Mouse (Mus musculus) kidney, adult 9 months (tissue): ENCODE measurements around the gene Rnf167.

Experiments
- DNase-seq: peaks from one replicate; pipeline ENCODE4 v3.0.0; 2022

Rnf167 gene

DNA sequence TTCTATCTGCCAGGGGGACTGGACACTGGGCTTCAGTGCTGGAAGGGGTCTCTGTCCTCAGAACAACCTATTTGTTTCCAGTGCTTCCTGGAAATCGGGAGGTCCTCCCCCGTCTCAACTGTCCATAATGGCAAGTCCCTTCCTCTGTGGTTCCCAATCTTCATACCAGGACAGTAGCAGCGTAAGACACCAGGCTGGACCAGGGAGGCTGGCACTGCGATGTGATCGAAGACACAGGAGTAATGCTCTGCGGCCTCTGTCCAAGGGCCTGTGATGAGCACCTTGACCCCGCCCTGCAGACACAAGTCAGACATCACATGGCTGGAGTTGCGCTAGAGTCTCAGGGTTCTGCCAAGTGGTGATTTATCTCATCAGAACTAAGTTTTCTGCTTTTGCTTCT lies 32.3 kb downstream of the Rnf167 start:
- no peak for DNase-seq

DNA sequence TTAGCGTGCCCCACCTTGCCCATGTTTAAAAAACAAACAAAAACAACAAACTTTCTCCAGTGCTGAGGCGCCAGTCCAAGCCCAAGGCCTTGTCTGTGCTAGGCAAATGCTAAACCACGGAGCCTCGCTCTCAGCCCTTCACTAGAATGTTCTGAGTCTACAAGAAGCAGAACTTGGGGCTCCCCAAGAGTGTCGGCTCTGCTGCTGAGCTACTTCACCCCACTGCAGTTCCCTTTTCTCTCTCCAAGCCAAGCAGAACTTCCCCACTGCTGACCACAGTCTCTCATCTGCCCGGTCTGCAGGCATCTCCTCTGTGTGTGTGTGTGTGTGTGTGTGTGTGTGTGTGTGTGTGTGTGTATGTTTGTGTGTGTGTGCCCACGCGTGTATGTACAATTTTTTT lies 32.9 kb downstream of the Rnf167 start:
- DNase-seq = no peak

DNA sequence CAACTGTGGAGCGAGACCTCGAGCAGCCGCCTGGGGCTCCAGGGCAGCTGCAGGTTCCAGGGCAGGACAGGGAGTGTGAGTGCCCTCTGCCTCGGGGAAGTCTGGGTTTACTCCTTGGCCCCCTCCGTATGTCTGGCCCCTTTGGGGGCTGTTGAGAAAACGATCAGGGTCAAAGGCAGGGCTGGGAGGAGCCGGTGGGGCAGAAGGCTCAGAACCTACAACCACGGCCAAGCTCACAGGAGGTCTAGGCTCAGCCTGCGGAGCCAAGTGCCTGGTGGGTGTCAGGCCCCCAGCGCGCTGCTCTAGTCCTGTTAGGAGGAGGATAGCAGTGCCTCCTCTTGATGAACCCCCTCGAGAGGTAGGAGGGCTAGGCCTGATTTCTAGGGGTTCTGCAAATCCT lies 34.1 kb downstream of the Rnf167 start:
- no peak for DNase-seq

DNA sequence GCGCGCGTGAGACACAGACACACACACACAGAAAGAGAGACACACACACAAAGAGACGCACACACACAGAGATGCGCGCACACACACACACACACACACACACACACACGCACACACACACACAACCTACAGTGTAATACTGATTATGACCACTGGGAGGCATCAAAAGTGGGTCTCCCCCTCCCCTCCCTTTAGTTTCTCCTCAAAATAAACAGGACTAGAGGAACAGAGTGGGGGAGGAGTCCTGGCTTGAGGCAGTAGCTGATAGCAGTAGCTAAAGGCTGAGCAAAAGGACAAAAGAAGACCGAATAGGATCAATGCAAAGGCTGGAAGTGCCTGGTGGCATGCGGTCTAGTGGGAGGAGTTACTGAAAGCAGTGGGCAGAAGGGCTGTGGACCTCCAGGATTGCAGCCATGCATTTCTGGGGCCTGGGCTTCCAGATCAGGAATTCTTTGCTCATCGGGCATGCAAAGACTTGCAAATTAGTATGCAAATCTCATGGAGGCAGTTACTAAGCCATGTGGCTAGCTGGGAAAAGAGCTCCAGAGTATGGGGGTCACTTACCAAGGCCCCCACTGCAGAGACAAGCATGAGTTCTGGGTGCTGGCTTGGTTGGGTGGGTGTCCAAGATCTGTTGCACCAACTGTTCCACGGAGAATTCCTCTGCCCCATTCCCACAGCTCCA lies 35.0 kb downstream of the Rnf167 start:
- peak; percentile 47 for DNase-seq

- no peak for DNase-seq
These were observed 36.6 kb downstream of the Rnf167 start for GRCm38 (mm10) chr11:70683640-70684039.

- peak; percentile 33 for DNase-seq
These were observed 40.0 kb downstream of the Rnf167 start for GRCm38 (mm10) chr11:70686901-70687566.

- DNase-seq = peak; percentile 86
These were observed 40.7 kb downstream of the Rnf167 start, which contains the start of gene Camta2 for GRCm38 (mm10) chr11:70687601-70688199. Gene Camta2 (minus strand): TSS chr11:70688105.

GRCm38 (mm10) chr11:70688372-70688771 lies 41.3 kb downstream of the Rnf167 start:
- DNase-seq = no peak

DNA sequence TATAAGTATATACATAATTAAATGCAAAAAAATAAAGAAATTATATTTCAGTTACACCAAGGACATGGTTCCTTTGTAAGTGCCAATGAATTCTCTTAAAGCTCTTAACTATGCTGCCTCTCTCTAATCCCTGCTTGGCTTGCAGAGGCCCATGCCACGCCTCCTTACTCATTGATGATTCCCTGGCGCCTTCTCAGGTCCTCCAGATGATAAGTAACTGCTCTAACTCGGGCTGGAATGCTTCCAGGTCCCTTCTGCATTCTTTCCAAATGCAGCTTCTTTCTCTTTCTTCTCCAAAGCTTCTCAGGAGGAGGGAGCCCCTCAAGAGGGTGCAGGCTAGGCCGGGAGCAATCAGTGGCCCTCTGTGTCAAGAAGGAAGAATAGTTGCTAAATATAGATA lies 42.5 kb downstream of the Rnf167 start:
- DNase-seq = peak; percentile 76

DNA sequence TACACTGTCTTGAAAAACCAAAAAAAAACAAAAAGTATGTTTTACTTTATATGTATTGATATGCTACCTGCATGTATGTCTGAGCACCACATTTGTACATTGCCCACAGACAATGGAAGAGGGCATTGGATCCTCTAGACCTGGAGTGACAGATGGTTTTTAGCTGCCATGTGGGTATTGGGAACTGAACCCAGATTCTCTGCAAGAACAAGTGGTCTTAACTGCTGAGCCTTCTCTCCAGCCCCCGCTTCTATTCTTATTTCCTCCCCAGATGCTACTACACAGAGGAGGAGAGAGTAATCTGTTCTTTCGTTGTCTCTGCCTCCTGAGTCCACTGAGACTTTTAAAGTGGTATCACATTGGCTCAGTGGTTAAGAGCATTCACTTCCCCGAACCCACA lies 46.5 kb downstream of the Rnf167 start:
- DNase-seq = no peak

- DNase-seq = peak; percentile 20
These were observed 50.3 kb downstream of the Rnf167 start for GRCm38 (mm10) chr11:70697376-70697775.

DNA sequence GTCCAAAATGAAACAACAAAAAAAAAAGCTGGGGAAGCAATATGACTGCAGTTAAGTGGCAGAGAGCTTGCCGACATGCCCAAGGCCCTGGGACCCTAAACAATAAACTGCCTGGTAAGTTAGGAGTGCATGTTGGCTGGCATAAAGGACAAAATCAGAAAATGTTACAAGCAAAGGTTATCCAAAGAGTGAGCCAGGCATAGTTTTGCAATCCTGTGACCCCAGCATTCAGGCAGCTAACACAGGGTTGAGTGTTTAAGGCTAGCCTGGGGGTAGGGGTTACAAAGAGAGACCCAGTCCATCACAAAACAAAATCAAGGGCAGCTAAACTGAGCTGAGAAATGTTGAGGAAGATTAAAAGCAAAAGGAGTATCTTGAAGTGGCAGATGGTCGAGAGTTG lies 52.0 kb downstream of the Rnf167 start:
- DNase-seq = no peak

GRCm38 (mm10) chr11:70699722-70700556 lies 52.9 kb downstream of the Rnf167 start, which contains the start of the genes Inca1 and Kif1c:
Gene Inca1 (minus strand): TSS chr11:70700155.
Gene Kif1c (plus strand): TSS chr11:70700548.
- peak; percentile 96 for DNase-seq

DNA sequence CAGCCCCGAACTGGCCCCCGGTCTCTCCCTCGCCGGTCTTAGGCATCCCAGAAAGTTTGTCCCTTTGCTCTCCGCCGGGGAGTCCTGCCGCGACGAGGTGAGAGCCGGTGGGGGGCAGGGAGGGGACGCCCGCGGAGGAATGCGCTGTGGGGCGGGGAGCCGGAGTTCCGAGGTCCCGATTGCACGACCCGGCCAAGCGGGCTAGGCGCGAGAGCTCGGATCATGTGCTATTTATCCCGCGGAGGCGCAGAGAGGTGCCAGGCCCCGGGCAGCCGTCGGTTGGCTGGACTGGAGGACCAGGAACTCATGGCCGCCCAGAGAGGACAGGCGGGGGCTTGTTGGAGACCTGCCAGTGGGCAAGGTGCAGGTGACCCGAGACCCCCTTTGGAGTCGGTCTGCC lies 53.6 kb downstream of the Rnf167 start:
- peak; percentile 83 for DNase-seq
